Mouse (Mus musculus) mouse trophoblast stem cell (cell line): ENCODE measurements around the gene Fam172a.

Source experiments
- in situ Hi-C, 2 experiments: fragments of 300-500 bp; cut with MseI, MboI; formaldehyde crosslinking; loops; 2 replicates in 1 of 2; 3 replicates in 1 of 2; pipeline ENCODE4 v1.15.1; 2025

Gene Fam172a

DNA sequence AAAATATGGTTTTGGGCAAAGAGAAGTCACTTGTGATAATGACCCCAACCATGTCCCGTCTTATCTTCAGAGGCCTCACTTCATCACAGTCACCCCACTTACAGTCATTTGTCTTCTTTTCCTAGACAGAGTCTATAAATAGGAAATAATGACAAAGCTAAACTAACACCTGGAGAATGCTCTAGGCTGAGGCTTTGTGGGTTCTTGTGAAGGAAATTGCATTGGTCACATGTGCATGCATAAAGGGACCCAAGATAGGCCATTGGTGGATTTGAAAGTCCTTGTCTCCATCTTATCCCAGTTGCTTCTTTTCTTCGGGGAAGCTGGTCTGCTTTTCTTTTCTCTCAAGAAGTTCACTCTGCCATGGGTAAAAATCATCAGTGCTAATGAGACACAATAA lies 400.5 kb downstream of the Fam172a start:
- in situ Hi-C loops: no loop called here

DNA sequence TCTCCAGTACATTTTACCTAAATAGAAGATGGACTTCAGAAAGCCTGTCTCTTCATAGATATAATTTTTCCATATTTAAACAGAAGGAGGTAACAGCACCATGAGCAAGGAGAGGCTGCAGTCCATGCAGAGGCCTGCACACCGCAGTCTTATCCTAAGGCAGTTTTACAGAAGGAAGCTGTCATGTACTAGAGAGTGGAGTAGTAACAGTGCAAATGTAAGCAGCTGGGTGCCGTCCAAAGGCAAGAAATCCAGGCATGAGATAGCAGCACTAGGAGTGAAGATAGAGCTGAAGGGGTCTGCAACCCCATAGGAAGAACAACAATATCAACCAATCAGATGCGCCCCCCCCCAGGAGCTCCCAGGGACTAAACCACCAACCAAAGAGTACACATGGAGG lies 403.0 kb downstream of the Fam172a start:
- in situ Hi-C loops: no loop called here

DNA sequence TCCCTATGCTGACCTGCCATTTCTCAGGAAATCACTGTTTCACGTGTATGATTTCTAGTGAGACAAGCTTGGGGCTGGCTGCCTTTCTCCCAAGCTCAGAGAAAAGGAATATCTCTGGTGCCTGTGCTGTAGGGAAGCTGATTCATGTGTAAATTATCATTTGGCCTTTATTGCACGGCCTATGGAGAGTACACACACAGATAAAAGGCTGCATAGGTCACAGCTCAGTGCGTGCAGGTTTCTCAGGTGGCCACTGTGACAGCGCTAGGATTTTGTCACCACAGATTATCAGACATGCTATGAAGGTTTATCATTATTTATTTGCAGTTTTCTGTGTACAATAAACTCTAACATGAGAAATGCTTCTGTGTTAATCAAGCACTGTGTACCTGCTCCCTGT lies 408.8 kb downstream of the Fam172a start:
- in situ Hi-C loops: no loop called here

DNA sequence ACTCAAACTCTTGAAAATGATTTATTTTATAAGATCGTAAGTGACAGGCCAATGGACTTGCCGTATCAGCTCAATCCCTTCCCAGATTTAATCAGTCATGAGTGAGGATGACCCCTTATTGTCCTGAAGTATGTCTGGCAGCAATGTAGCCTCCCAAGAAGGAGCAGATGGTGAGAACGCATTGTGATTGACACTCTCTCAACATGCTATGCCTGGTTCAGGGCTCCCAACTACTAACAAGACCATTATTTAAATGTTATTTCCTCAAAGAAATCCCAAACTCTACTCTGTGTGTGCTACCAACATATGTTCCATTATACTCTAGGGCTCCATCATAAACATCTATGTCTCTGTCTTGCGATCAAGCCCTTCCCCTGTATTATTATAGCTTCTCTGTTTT lies 412.1 kb downstream of the Fam172a start:
- in situ Hi-C loops: no loop called here

DNA sequence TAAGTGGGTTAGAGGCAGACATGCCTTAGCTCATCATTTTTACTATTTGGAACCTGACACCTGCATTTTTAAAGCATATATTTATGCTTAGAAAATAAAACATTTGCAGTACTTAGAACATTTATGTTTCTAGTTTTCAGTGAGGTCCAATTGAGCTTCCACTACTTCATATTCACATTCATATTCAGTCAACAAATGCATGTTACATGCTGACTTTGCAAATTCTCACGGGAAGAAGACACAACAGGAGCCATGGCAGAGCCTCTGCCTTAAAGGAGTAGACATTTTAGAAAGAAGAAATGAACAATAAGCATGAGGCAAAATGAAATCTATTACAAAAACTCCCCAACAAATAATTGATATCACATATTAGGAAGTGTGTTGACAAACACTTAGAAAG lies 416.9 kb downstream of the Fam172a start:
- in situ Hi-C loops: no loop called here

DNA sequence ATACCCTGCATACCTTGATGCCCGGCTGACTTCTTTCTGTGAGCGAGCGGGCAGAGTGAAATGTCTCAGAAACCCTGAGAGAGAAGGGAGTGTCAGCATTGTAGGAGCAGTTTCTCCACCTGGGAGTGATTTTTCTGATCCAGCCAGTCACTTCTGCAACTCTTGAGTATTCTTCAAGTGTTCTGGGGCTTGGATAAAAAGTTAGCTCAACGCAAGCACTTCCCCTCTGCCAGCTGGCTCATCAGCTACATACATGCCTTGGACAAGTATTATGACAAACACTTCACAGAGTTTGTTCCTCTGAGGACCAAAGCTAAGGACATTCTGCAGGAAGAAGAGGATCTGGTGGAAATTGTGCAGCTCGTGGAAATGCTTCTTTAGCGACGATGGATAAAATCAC lies 420.2 kb downstream of the Fam172a start:
- in situ Hi-C loops: no loop called here

DNA sequence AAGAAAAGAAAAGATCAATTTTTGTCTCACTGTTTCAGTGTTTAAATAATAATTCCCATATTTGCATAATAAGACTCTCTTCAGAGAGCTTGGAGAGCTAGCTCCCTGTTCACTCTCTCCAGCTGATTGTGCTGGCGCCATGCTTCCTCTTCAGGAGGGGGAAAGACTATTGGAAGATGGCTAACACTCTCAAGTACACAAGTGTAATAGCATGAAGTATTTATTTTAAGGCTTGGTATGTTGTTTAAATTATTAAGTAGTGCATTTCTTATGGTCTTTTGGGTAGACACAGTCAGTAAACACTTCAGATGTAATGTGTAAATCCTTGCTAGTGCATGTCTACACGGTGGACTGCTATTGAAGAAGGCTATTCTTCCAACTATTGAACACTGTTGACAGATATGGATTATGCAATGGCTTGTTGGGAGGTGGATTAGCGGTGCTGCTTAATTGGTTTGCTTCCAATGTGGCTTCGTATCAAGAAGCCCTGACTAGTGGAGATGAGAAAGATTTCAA lies 422.1 kb downstream of the Fam172a start:
- in situ Hi-C loops: no loop called here

DNA sequence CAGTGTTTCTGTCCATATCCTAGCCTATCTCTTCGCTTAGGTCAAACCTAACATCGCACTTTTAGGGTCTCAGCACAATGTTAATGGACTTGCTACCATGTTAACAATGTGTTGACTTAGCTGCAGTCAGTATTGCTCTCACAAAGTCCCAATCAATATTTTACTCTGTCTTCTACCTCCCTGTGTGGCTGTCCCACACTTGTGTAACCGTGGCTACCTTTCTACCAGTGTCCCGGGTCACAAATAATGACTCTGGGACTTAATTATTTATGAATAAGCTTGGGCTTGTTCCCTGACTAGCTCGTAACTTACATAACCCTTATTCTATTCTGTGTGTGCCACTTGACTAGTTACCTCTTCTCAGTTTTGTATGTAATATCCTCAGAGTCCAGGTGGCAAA lies 455.6 kb downstream of the Fam172a start:
- in situ Hi-C loops: no loop called here

DNA sequence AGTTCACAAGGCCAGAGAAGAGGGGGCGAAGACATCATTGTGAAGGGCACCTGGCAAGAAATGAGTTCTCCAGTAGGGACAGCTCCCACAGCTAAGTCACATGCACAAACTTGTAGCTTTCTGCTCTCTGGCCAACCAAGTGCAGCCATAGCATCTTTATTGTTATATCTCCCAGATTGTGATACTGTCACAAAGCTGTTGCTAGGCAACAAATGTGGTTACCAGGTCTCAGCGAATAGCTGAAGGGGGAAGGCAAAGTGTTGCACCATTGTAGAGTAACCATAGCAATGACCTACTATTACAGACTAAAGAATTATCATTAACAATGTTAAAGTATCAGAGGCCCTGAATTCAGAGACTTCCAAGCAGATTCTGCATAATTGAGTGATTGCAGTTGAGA lies 460.3 kb downstream of the Fam172a start:
- in situ Hi-C loops: no loop called here

DNA sequence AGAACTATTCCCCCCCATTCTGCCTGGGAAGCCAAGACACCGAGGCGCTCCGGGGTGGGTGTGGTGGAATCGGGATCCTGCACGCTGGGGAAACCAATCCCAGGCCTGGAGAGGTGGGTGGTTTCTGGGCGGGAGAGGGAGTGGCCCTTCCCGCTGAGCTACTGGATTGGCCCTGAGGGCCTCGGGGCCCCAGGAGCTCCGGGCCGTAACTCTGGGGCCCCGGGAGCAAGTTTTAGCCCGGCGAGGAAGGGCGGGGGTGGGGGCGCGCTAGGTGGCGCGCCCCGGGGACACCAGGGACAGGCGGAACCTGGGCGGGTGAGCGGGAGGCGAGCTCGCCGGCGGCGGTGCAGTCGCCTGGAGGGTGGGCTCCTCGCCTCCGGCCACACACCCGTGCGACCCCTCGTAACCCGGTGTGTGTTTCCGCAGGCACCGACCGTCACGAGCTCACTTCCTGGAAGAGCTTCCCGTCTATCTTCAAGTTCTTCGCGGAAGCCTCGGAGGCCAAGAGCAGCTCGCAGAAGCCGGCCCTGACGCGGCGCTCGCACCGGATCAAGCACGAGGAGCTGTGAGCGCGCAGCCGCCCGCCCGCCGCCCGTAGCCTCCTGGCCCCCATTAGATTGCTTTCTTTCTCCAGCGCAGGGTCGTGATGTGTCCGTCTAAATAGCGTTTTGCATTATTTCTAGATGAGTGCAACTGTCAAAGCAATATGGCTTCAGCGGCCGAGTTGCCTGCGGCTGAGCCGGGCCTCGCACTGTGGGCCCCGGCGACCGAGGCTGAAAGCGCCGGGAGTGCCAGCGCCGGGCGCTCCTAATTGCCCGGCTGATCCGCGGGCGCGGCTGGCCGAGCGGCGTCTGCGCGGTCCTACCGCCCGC lies 461.5 kb downstream of the Fam172a start:
- in situ Hi-C loops: no loop called here

DNA sequence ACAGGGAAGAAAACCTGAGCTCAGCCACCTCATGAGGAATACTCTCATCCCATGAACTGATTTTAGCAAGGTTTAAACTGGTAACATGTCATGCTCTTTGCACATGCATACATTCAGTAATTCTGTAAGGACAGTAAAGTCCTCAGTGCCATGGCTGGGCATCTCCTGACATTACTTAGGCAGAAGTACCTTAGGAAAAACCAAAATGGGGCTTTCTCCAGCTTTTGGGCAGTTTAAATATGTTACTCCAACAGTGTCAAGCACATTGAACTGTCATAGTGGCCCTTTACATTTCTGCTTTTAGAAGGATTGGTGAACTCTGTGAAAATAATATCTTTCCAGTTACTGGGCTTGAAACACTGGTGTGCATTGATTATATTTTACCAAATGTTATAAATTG lies 463.1 kb downstream of the Fam172a start:
- in situ Hi-C loops: no loop called here

DNA sequence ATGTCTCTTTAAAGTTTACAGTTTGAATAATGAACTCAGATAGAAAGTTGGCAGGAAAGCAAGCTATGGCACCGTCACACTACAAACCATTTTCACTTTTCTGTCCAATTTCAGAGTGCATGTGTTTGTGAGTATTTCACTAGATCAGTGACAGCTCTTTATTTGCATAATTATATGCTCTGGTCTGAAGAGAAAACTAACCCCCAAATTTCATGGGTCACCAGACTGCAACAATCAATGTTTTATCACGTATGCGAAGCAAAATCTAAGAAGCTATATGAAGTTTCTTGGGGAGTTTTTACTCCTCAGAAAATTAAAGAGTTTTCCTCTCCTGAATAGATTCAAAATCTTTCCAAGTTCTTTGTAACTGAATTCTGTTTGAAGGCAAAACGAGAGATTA lies 466.3 kb downstream of the Fam172a start:
- in situ Hi-C loops: no loop called here

DNA sequence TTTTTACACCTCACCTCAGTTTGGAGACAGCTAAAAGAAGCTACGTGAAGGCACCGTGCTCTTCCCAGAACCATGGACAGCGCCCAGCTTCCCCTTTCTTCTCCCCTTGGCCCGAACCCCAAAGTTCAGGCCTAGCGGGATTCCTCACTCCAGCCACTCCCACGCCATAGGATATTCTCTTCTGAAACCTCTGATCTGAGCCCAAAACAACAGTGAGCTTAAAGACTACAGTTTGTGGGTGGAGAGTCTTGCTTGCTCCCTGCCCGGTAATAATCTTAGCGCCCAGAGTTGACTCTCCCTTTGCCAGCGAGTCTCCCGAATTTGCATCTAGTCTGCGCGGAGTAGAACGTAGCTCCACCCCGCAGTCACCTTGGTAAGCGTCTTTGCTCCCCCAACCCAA lies 469.5 kb downstream of the Fam172a start:
- in situ Hi-C loops: no loop called here

DNA sequence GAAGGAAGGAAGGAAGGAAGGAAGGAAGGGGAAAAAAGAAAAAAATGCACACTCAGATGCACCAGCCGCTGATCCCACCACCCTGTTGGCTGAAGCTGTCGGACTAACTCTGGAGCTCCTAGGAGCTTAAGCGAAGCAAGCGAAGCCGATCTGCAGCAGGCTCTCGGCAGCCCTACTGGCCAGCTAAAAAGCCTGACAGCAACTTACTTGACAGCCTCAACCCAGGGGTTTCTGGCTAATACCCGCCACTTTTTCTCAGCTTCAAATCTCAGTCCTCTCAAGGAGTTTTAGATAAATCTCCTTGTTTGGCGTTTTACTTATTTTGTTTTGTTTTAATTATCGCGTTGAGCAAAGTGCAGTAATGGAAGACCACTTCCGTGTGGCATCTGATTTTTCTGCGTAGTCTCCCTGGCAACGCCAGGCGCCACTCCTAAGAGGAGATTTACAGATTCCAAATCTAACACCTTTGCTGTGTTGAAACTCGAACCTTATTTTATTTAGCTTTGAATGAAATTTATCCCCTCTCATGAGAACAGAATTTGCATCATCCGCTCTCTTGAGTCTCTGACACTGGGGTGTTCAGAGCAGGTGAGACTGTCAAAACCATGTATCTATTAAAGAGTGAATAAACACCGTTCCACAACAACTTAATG lies 470.3 kb downstream of the Fam172a start:
- in situ Hi-C loops: no loop called here

DNA sequence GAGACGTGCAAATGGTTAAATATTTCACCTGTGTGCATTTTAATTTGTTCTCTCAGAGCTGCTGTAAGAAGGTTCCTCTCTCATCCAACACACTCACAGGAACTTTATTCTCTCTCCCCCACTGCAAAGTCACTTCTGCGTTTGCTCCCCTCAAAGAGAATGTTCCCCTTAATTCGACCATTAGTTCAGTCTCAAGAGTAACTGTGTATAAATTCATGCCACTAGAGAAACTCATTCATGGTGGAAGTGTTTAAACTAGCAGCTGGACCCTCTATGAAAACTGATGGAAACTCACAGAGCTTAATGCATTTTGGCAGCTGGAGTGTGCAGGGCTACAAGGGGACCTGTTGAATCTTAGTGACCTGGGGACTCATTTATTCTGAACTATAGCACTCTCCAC lies 471.0 kb downstream of the Fam172a start:
- in situ Hi-C loops: no loop called here

DNA sequence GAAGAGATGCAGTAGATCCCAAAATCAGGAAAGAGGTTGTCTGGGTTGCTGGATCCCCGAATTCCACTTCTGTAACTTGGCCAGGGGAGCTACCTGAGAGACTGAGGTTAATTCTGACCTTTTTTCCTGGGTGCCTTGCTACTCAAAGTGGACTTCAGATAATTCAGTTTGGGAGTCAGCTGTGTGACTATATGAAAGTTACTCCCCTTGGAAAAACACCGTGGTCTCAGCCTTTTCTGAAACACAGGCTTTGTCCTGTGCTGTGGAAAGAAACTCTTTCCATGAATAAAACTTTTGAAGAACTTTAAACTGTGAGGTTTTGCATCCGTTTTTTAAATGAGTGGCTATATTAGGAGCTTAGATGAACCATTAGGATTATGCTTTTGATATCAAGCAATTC lies 472.4 kb downstream of the Fam172a start:
- in situ Hi-C loops: no loop called here

DNA sequence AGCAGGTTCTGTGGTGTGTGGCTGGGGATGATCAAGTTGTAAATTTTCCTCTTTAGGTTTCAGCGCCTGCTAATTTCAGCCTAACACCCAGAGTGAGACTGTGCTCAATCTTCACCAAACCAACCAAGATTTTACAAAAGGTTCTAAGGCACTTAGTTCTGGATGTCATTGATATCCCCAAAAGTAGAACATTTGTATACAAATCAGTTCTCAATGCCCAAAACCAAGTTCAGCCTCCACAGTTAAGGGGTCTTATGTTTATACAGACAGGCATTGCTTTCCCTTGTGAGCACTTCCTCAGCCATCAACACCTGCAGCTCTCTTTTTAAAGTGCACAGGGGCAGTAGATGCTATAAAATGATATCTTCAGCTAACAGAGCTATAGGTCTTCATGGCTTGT lies 473.1 kb downstream of the Fam172a start:
- in situ Hi-C loops: no loop called here

DNA sequence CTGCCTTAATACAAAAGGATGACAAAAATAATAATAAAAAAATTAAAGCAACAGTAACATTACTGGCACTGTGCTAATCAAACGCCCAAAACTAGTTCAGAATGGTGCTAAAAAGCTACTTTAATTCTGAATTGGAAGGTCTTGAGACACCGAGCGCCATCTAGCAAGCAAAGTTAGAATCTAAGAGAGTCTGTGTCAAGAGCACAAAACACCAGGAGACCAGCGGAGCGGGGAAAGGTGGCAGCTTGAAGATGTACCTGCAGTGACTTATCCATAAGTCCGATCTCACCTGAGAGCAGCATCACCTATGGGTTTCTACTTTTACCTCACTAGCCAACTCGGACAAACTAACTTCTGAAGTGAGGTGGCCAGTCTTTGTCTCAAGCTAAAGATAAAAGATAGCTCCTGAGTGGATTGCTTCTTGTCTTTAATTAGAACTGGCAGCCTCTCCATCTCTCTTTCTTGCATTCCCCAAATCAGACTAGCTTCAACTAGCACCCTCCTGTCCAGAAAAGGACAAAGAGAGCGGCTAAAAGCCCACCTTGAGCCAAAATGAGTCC lies 474.1 kb downstream of the Fam172a start:
- in situ Hi-C loops: no loop called here

DNA sequence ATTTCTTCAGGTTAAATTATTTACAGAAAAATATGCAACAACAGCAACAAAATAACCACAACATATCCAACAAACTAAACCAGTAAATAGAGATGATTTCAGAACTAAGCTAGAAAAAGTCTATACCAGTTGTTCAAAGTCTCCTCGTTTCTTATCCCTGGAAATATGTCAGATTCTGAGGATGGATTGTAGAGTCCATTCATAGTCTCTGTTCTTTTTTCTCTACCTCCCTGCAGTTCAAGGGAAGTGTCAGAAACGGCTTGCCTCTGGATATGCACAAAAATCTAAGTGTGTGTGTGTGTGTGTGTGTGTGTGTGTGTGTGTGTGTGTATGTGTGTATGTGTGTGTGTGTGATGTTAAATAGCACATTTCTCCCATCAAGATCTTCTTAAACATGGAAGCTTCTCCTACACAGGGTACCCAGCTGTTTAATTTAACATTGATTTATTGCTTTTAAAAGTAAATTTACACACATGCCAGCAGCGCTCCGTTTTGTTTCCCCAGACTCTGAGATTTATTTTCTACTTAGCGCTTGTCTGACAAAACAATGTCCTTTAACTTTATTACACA lies 475.6 kb downstream of the Fam172a start:
- in situ Hi-C loops: no loop called here

DNA sequence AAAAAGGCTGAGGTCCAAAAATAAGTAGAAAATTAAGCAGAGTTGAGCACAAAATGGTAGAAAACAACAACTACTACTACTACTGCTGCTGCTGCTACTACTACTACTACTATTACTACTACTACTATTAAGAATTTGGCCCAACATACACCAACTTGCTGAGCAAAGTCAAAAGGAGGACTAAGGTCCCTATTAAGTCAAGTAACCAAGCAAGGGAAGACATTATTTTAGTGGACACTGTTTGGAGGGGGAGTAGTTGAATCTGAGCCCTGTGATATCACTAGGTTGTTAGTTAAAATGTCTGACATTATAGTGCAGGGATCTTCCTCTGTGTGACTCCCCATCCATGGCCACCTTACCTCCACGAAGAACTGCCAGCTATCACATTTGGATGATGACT lies 476.2 kb downstream of the Fam172a start:
- in situ Hi-C loops: no loop called here

DNA sequence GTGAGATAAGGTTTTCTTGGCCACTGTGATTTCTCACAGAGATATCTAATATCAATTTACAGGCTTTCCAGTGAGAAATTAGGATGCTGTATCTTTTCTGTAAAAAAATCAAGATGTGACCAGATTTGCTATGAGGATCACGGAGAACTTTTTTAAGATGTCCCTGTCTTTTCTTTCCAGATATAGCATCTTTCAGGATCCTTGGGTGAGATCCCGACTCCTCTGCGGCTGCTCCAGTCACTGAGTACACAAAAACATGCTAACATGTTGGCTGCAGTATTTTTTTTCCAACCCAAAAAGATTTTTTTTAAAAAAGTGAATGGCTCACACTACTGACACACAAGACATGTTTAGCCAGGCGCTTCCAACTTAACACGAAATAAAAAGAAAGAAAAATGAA lies 476.9 kb downstream of the Fam172a start:
- in situ Hi-C loops: no loop called here

DNA sequence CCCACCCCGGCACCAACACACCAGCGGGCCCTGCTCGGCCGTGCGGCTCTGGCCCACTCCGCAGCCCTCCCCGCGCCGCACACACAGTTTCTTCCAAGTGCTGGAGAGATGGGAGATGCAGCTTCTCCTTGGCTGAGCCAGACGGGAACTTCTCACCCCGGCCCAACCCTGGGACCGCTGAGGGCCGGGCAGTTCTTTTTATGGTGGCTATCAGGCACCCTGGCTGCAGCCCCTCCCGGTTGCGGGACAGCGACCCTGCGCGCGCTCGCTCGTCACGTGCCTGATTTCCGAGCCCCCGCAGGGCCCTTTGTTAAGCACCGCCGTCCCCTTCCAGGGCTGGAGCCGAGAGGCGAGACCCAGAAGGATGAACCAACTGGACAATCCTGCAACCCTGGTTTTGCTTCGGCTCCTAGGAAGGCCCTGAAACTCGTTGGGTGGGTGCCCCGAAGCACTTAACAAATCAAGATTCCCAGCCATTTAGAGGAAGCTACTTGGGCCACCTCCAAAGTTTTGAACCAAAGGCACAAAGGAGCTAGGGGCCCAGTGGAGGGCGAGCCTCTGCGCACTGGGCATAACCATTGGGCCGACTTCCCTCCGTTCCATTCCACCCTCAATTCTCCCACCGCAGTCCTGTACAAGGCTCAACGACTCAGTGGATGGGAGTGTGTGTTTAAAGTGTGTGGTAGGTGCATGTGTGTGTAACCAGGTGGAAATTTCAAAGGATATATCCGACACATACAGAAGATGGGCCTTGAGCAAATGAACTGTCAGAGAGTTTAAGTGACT lies 477.7 kb downstream of the Fam172a start:
- in situ Hi-C loops: no loop called here
